Mouse (Mus musculus) MEL (cell line): ENCODE data around the gene Dcun1d4. TPM values are rescaled to one million over a fixed set of nuclear protein-coding genes. Genes with fewer than 3 reads are reported as not detected.

Experiments
- DNase-seq: peaks from one replicate; pipeline ENCODE4 v3.0.0; 2011; ENCODE audit warnings: low read depth, low spot score
- H3K27ac ChIP-seq: 2 replicates; pipeline ENCODE4 v1.5.1; 2012; ENCODE audit warnings: low read depth, mild to moderate bottlenecking, control low read depth, low read length, moderate library complexity; ENCODE audit not compliant: control insufficient read depth
- H3K27me3 ChIP-seq, 2 experiments: fragments of 150-350 bp in 1 of 2; sonication (generic) in 1 of 2; 2 replicates each; pipeline ENCODE4 v1.6.1; 2012; ENCODE audit warnings: low read length in 2 of 2, mild to moderate bottlenecking in 2 of 2, improper control_type of control experiment in 1 of 2, moderate library complexity in 1 of 2; ENCODE audit not compliant: insufficient read depth in 2 of 2, control insufficient read depth in 1 of 2
- H3K36me3 ChIP-seq, 2 experiments: 2 replicates each; pipeline ENCODE4 v1.6.1; 2012 to 2014; ENCODE audit warnings: low read length in 2 of 2, improper control_type of control experiment in 1 of 2, inconsistent platforms in 1 of 2, mild to moderate bottlenecking in 1 of 2; ENCODE audit not compliant: insufficient read depth in 2 of 2, control insufficient read depth in 1 of 2
- H3K4me1 ChIP-seq, 2 experiments: fragments of 150-350 bp in 1 of 2; sonication (generic) in 1 of 2; 2 replicates each; pipeline ENCODE4 v1.6.1; 2012; ENCODE audit warnings: low read length in 2 of 2, improper control_type of control experiment in 1 of 2, mild to moderate bottlenecking in 1 of 2; ENCODE audit not compliant: insufficient read depth in 2 of 2, control insufficient read depth in 1 of 2
- H3K4me3 ChIP-seq, 2 experiments: fragments of 150-350 bp in 1 of 2; sonication (generic) in 1 of 2; 2 replicates each; pipeline ENCODE4 v1.5.1; 2012; ENCODE audit warnings: low read depth in 2 of 2, low read length in 2 of 2, mild to moderate bottlenecking in 2 of 2, moderate library complexity in 2 of 2, control low read depth in 1 of 2, improper control_type of control experiment in 1 of 2; ENCODE audit not compliant: control insufficient read depth in 1 of 2, insufficient read depth in 1 of 2
- H3K79me2 ChIP-seq: 2 replicates; pipeline ENCODE4 v1.6.1; 2012; ENCODE audit warnings: mild to moderate bottlenecking, low read length, moderate library complexity; ENCODE audit not compliant: control insufficient read depth, poor library complexity, insufficient read depth
- H3K9ac ChIP-seq: 2 replicates; pipeline ENCODE4 v1.6.1; 2012; ENCODE audit warnings: low read depth, mild to moderate bottlenecking, control low read depth, low read length, moderate library complexity; ENCODE audit not compliant: control insufficient read depth, poor library complexity, severe bottlenecking
- H3K9me3 ChIP-seq: fragments of 150-350 bp; sonication (generic); replicated peaks from 2 replicates; pipeline ENCODE4 v1.6.1; 2012; ENCODE audit warnings: mild to moderate bottlenecking, low read length, improper control_type of control experiment, moderate library complexity; ENCODE audit not compliant: insufficient read depth
- CHD1 ChIP-seq: IDR thresholded peaks from 2 replicates; pipeline ENCODE4 v1.6.1; 2012; ENCODE audit warnings: low read depth, mild to moderate bottlenecking, inconsistent platforms, low read length, improper control_type of control experiment
- CTCF ChIP-seq, 3 experiments: IDR thresholded peaks in 2 of 3; conservative IDR thresholded peaks in 1 of 3; 2 replicates each; pipeline ENCODE4 v1.5.1; 2011 to 2012; ENCODE audit warnings: low read length in 3 of 3, low read depth in 2 of 3, mild to moderate bottlenecking in 2 of 3, improper control_type of control experiment in 1 of 3, inconsistent platforms in 1 of 3, mixed read lengths in 1 of 3, moderate library complexity in 1 of 3; ENCODE audit not compliant: control insufficient read depth in 1 of 3, insufficient read depth in 1 of 3, poor library complexity in 1 of 3, severe bottlenecking in 1 of 3
- E2F4 ChIP-seq: IDR thresholded peaks from 2 replicates; pipeline ENCODE4 v1.6.1; 2011; ENCODE audit warnings: low read depth, low read length, improper control_type of control experiment, borderline replicate concordance
- EP300 ChIP-seq, 2 experiments: IDR thresholded peaks; 2 replicates each; pipeline ENCODE4 v1.6.1; 2011; ENCODE audit warnings: improper control_type of control experiment in 2 of 2, low read length in 2 of 2, low read depth in 1 of 2, mild to moderate bottlenecking in 1 of 2
- GABPA ChIP-seq: IDR thresholded peaks from 2 replicates; pipeline ENCODE4 v1.6.1; 2012; ENCODE audit warnings: low read depth, mild to moderate bottlenecking, inconsistent platforms, low read length, improper control_type of control experiment, moderate library complexity
- JUND ChIP-seq: IDR thresholded peaks from 2 replicates; pipeline ENCODE4 v1.6.1; 2011; ENCODE audit warnings: low read depth, mild to moderate bottlenecking, improper control_type of control experiment, low read length
- MAX ChIP-seq: IDR thresholded peaks from 2 replicates; pipeline ENCODE4 v1.6.1; 2011; ENCODE audit warnings: low read length, improper control_type of control experiment
- MEF2A ChIP-seq: IDR thresholded peaks from 2 replicates; pipeline ENCODE4 v1.6.1; 2014; ENCODE audit warnings: low read depth, mild to moderate bottlenecking, inconsistent platforms, low read length, improper control_type of control experiment; ENCODE audit not compliant: poor library complexity, insufficient replicate concordance, severe bottlenecking; ENCODE audit errors: extremely low read depth
- MXI1 ChIP-seq: IDR thresholded peaks from 2 replicates; pipeline ENCODE4 v1.6.1; 2011; ENCODE audit warnings: mild to moderate bottlenecking, low read depth, low read length, improper control_type of control experiment
- MYB ChIP-seq: IDR thresholded peaks from 2 replicates; pipeline ENCODE4 v1.6.1; 2011; ENCODE audit warnings: mild to moderate bottlenecking, low read depth, low read length, improper control_type of control experiment
- POLR2A ChIP-seq, 2 experiments: IDR thresholded peaks; 2 replicates each; pipeline ENCODE4 v1.6.1; 2011 to 2012; ENCODE audit warnings: low read length in 2 of 2, mild to moderate bottlenecking in 2 of 2, control low read depth in 1 of 2, improper control_type of control experiment in 1 of 2, low read depth in 1 of 2, moderate library complexity in 1 of 2; ENCODE audit not compliant: control insufficient read depth in 1 of 2, insufficient read depth in 1 of 2, poor library complexity in 1 of 2
- RAD21 ChIP-seq: IDR thresholded peaks from 2 replicates; pipeline ENCODE4 v1.6.1; 2011; ENCODE audit warnings: mild to moderate bottlenecking, low read depth, low read length, improper control_type of control experiment
- SMC3 ChIP-seq: IDR thresholded peaks from 2 replicates; pipeline ENCODE4 v1.6.1; 2011; ENCODE audit warnings: low read depth, low read length, improper control_type of control experiment
- TCF12 ChIP-seq: IDR thresholded peaks from 2 replicates; pipeline ENCODE4 v1.6.1; 2014; ENCODE audit warnings: low read depth, mild to moderate bottlenecking, inconsistent platforms, low read length, improper control_type of control experiment, moderate library complexity
- UBTF ChIP-seq: IDR thresholded peaks from 2 replicates; pipeline ENCODE4 v1.6.1; 2012; ENCODE audit warnings: low read depth, mild to moderate bottlenecking, inconsistent platforms, low read length, improper control_type of control experiment, moderate library complexity, borderline replicate concordance; ENCODE audit not compliant: insufficient read depth
- ZKSCAN1 ChIP-seq: IDR thresholded peaks from 2 replicates; pipeline ENCODE4 v1.6.1; 2012; ENCODE audit warnings: low read depth, mild to moderate bottlenecking, inconsistent platforms, low read length, improper control_type of control experiment, moderate library complexity
- ZMIZ1 ChIP-seq: IDR thresholded peaks from 2 replicates; pipeline ENCODE4 v1.6.1; 2012; ENCODE audit warnings: low read depth, mild to moderate bottlenecking, inconsistent platforms, low read length, improper control_type of control experiment, moderate library complexity
- polyA plus RNA-seq, 2 experiments: library from polyadenylated mRNA; stranded (reverse) in 1 of 2; unstranded in 1 of 2; fragments of >175 nt in 1 of 2; fragments of >200 nt in 1 of 2; gene quantifications; 2 replicates each; pipeline versions ENCODE4 v1.2.1 to v1.2.4; 2012; ENCODE audit warnings: low replicate concordance in 2 of 2, low read depth in 1 of 2; ENCODE audit not compliant: insufficient read length in 2 of 2, insufficient read depth in 1 of 2, missing spikeins in 1 of 2
- total RNA-seq: library from RNA; depleted of rRNA; stranded (reverse); fragments of 300-350 nt; gene quantifications from 2 replicates; pipeline ENCODE4 v1.2.3, GENCODE M21; 2012

The Dcun1d4 gene
- total and polyA plus RNA-seq, 3 experiments: 7.6 to 10.0 TPM; not detected in 1

DNA sequence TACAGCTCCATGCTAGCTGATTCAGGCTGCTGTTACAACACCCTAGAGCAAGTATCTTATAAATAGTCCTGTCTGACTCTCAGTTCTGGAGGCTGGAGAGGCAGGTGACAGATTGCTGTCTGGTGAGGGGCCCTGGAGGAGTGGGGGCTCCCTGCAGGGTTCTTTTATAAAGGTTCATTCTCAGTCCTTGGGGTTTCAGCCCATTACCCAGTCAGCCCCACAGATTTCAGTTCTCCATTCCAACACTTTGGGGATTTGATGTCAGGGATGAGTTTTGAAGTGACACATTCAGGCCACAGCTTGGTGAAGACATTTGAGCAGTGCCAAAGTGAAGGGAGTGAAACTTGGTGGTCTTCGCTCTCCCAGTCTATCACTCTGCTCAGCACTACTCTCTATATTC, 31.4 kb downstream of the Dcun1d4 start:
- Histone ChIP-seq H3K9ac (no peak overlapping the region), H3K79me2 (no peaks in the 10 kb centered on the region), H3K27me3 (no peaks in the 10 kb centered on the region), H3K36me3 (peaks cover 0 to 2% of the 10 kb centered on the region in 2 experiments; a peak in 2 of 4 replicates), H3K27ac (no peak overlapping the region), H3K4me1 (no peaks in the 10 kb centered on the region), H3K9me3 (no peaks in the 10 kb centered on the region), H3K4me3 (no peak overlapping the region)
- no peak for TF ChIP-seq JUND
- no peak for TF ChIP-seq MAX
- DNase-seq: no peak

DNA sequence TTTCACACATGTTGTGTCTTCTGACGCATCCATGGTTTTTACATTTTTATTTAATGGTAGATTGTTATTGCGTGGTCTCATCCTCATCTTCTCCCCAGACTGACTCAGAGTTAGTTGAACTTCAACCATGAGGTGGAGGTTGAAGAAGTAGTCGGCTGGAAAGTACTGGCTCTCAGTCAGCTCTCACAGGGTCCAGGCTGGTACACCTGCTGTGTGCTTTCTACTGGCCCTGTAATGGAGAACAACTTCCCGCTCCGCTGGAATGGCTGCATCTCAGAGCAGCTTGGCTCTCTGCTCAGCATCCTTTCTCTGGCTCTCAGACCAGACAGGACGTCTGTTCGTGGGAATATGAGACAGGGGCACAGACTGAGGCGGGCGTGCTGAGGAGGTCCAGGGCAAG, 31.9 kb downstream of the Dcun1d4 start:
- Histone ChIP-seq H3K27ac (no peak overlapping the region), H3K4me1 (no peaks in the 10 kb centered on the region), H3K36me3 (peaks cover 0 to 2% of the 10 kb centered on the region in 2 experiments; a peak in 2 of 4 replicates), H3K79me2 (no peaks in the 10 kb centered on the region), H3K4me3 (no peak overlapping the region), H3K27me3 (no peaks in the 10 kb centered on the region), H3K9ac (no peak overlapping the region), H3K9me3 (no peaks in the 10 kb centered on the region)
- TF ChIP-seq MYB (no peak), CTCF (IDR thresholded peaks at IDR 0.05 in 2 of 3, conservative IDR thresholded peaks at IDR 0.05 in 1 of 3; ENCODE audit: control insufficient read depth in 1 of 3, insufficient read depth in 1 of 3, low read depth in 2 of 3, low read length in 3 of 3, poor library complexity in 1 of 3, severe bottlenecking in 1 of 3) (no peak), ZMIZ1 (no peak), TCF12 (no peak), EP300 (IDR thresholded peaks at IDR 0.05; ENCODE audit: low read depth in 1 of 2, low read length in 2 of 2) (no peak), GABPA (no peak), SMC3 (no peak), POLR2A (IDR thresholded peaks at IDR 0.05; ENCODE audit: control insufficient read depth in 1 of 2, insufficient read depth in 1 of 2, low read depth in 1 of 2, low read length in 2 of 2, poor library complexity in 1 of 2) (no peak)
- no peak for DNase-seq

DNA sequence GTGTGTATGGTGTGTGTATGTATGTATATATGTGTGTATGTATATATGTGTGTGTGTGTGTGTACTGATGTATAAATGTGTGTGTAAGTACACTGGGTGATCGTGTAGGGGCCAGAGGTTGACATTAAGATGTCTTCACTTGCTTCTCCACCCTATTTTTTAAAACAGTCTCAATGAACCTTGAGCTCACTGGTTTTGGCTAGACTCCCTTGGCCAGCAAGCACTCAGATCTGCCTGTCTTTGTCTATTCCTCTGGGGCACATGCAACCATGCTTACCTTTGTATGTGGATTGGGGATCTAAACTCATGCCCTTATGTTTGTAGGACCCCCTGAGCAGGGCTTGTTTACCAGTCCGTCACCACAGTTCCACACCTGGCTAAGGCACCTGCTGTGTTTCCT, 33.4 kb downstream of the Dcun1d4 start:
- H3K9me3 ChIP-seq: no peaks in the 10 kb centered on the region
- DNase-seq: no peak
- H3K79me2 ChIP-seq: no peaks in the 10 kb centered on the region

More for the DNA sequence above, 33.4 kb downstream of the Dcun1d4 start:
- Histone ChIP-seq H3K4me1 (no peaks in the 10 kb centered on the region), H3K4me3 (no peak overlapping the region), H3K27ac (no peak overlapping the region), H3K36me3 (peaks cover 0 to 2% of the 10 kb centered on the region in 2 experiments; a peak in 2 of 4 replicates), H3K9ac (no peak overlapping the region), H3K27me3 (no peaks in the 10 kb centered on the region)
- TF ChIP-seq CHD1 (no peak), RAD21 (no peak), ZKSCAN1 (no peak), GABPA (no peak), E2F4 (no peak), UBTF (no peak), MXI1 (no peak), MEF2A (no peak)
